Mouse (Mus musculus): ENCODE results near the gene Casp14.

Gene Casp14

GRCm38 (mm10) chr10:78670121-78670520 is 48.0 kb downstream of the Casp14 start:
- peak; percentile 60 for DNase-seq (ENCODE audit: low read depth, low spot score)

GRCm38 (mm10) chr10:78666696-78667095 is 51.4 kb downstream of the Casp14 start:
- peak; percentile 14 for DNase-seq (ENCODE audit: low read depth, low spot score)

- no peak for DNase-seq (ENCODE audit: low read depth, low spot score)
Measured at GRCm38 (mm10) chr10:78664546-78664945, 53.5 kb downstream of the Casp14 start.
